8 mouse cellular contexts compared by ENCODE assay signal in genomic region chr11:75509741-75510626, GRCm38 (mm10). TPM values are rescaled to one million over a fixed set of nuclear protein-coding genes. Genes with fewer than 3 reads are reported as not detected.
DNase-seq lines count a peak whose midpoint lies in the region; ATAC-seq and TF ChIP-seq lines count a peak whose summit lies in the region.

Gene Rilp, plus strand, starts transcription at chr11:75510094.

- peak; percentile 83 to 94 for DNase-seq in adrenal gland, adult (ENCODE audit: inconsistent age in 2 of 2, low spot score in 1 of 2)
- peak; percentile 79 for DNase-seq in embryo, embryonic 11 days
- peak; percentile 51 to 75 for DNase-seq in gastrocnemius, postnatal 4 days (ENCODE audit: low spot score in 2 of 2)
- DNase-seq in liver, adult 2 months (ENCODE audit: extremely low read depth, low read depth, low spot score): peak; percentile 100
- peak; percentile 68 to 69 for DNase-seq in urinary bladder, postnatal 36 days (ENCODE audit: low spot score in 2 of 2)

- 0 out of 2 replicates have a peak, but pooled peaks have one; percentile 44 for TF ChIP-seq POLR2A in liver, adult 2 months (IDR thresholded peaks at IDR 0.05; ENCODE audit: extremely low read depth, insufficient read depth, low read length)

- peak within 1 kb of the TSS; percentile 78 for H3K27ac ChIP-seq in intestine, embryonic 15.5 days
- peak within 1 kb of the TSS; percentile 95 for H3K27ac ChIP-seq in liver, adult 2 months (replicated peaks; ENCODE audit: insufficient read depth, low read depth, low read length)
- peak within 1 kb of the TSS; percentile 81 for H3K27ac ChIP-seq in midbrain, embryonic 16.5 days (ENCODE audit: low read length)

- no peaks in the 10 kb centered on the region for H3K9me3 ChIP-seq in intestine, embryonic 15.5 days
- no peaks in the 10 kb centered on the region for H3K9me3 ChIP-seq in midbrain, embryonic 16.5 days (replicated peaks; ENCODE audit: control insufficient read depth, low read length, poor library complexity, severe bottlenecking)

- H3K4me1 ChIP-seq in intestine, embryonic 15.5 days (replicated peaks): peaks cover 26% of the 10 kb centered on the region
- peaks cover 13% of the 10 kb centered on the region for H3K4me1 ChIP-seq in liver, adult 2 months (ENCODE audit: control insufficient read depth, insufficient read depth, low read length)
- H3K4me1 ChIP-seq in midbrain, embryonic 16.5 days (ENCODE audit: control insufficient read depth, insufficient read depth, low read length): peaks cover 7% of the 10 kb centered on the region

- ATAC-seq in intestine, embryonic 15.5 days: peak; percentile 83
- ATAC-seq in midbrain, embryonic 16.5 days: peak; percentile 81

- H3K27me3 ChIP-seq in C2C12 (ENCODE audit: control insufficient read depth, insufficient read depth, insufficient read length): no peaks in the 10 kb centered on the region
- H3K27me3 ChIP-seq in intestine, embryonic 15.5 days (replicated peaks): no peaks in the 10 kb centered on the region
- no peaks in the 10 kb centered on the region for H3K27me3 ChIP-seq in liver, adult 2 months (ENCODE audit: control insufficient read depth, insufficient read depth, low read length)
- no peaks in the 10 kb centered on the region for H3K27me3 ChIP-seq in midbrain, embryonic 16.5 days (ENCODE audit: control insufficient read depth, insufficient read depth, low read depth, low read length)

- peak; percentile 37 for TF ChIP-seq CTCF in C2C12 (IDR thresholded peaks at IDR 0.05; ENCODE audit: control insufficient read depth, insufficient read depth, insufficient read length)
- TF ChIP-seq CTCF in liver, adult 2 months (IDR thresholded peaks at IDR 0.05; ENCODE audit: low read depth, low read length): no peak

- peak within 1 kb of the TSS; percentile 13 for H3ac ChIP-seq in C2C12 (ENCODE audit: control insufficient read depth, insufficient read length, low read depth)

- no peaks in the 10 kb centered on the region for H3K79me3 ChIP-seq in C2C12 (ENCODE audit: low read depth)

- H3K36me3 ChIP-seq in C2C12 (ENCODE audit: control insufficient read depth, insufficient read depth): peaks cover 58% of the 10 kb centered on the region
- H3K36me3 ChIP-seq in intestine, embryonic 15.5 days: peaks cover 28% of the 10 kb centered on the region
- peaks cover 33% of the 10 kb centered on the region for H3K36me3 ChIP-seq in liver, adult 2 months (ENCODE audit: control insufficient read depth, insufficient read depth, low read length)
- peaks cover 24% of the 10 kb centered on the region for H3K36me3 ChIP-seq in midbrain, embryonic 16.5 days (ENCODE audit: control insufficient read depth, insufficient read depth, low read length)

- no peak within 1 kb of the TSS for H3K4me3 ChIP-seq in C2C12 (ENCODE audit: insufficient read depth, poor library complexity, severe bottlenecking)
- peak within 1 kb of the TSS; percentile 50 for H3K4me3 ChIP-seq in intestine, embryonic 15.5 days (replicated peaks)
- H3K4me3 ChIP-seq in liver, adult 2 months (ENCODE audit: insufficient read depth, low read depth, low read length): peak within 1 kb of the TSS; percentile 79
- H3K4me3 ChIP-seq in midbrain, embryonic 16.5 days (ENCODE audit: low read depth, low read length): peak within 1 kb of the TSS; percentile 59

- H3K79me2 ChIP-seq in C2C12 (ENCODE audit: control insufficient read depth, insufficient read depth): no peaks in the 10 kb centered on the region
- peaks cover 3% of the 10 kb centered on the region; the same call in 1 of the 2 replicates for H3K79me2 ChIP-seq in liver, adult 2 months (ENCODE audit: control insufficient read depth, insufficient read depth, low read length)

- WGBS in intestine, embryonic 15.5 days: 1% methylated on average over 43 of the region's 43 CpGs
- 1% methylated on average over 43 of the region's 43 CpGs for WGBS in liver, adult 2 months
- 2% methylated on average over 42 of the region's 43 CpGs for WGBS in midbrain, embryonic 16.5 days

- peak within 1 kb of the TSS; percentile 54 for H3K9ac ChIP-seq in intestine, embryonic 15.5 days
- H3K9ac ChIP-seq in liver, adult 2 months (ENCODE audit: low read depth, low read length): peak within 1 kb of the TSS; percentile 93
- peak within 1 kb of the TSS; percentile 74 for H3K9ac ChIP-seq in midbrain, embryonic 16.5 days (ENCODE audit: low read depth, low read length)

- peak within 1 kb of the TSS; percentile 92 for H3K4me2 ChIP-seq in intestine, embryonic 15.5 days (replicated peaks)
- peak within 1 kb of the TSS; percentile 96 for H3K4me2 ChIP-seq in midbrain, embryonic 16.5 days (ENCODE audit: low read length)

TF ChIP-seq in C2C12, 6 proteins besides CTCF, POLR2A, EP300 and RAD21:
- no peak for TF ChIP-seq MYOD1 (IDR thresholded peaks at IDR 0.05; ENCODE audit: control insufficient read depth, insufficient read length, low read depth)
- no peak for TF ChIP-seq FOSL1 (IDR thresholded peaks at IDR 0.05; ENCODE audit: insufficient read depth, low read length, poor library complexity, severe bottlenecking)
- no peak for TF ChIP-seq CEBPB (IDR thresholded peaks at IDR 0.05; ENCODE audit: low read depth)
- TF ChIP-seq MYOG (IDR thresholded peaks at IDR 0.05; ENCODE audit: control insufficient read depth, extremely low read depth, insufficient read length): no peak
- TF ChIP-seq USF1 (IDR thresholded peaks at IDR 0.05; ENCODE audit: low read depth): no peak
- no peak for TF ChIP-seq MAX (IDR thresholded peaks at IDR 0.05)
TF ChIP-seq in C2C12: peak in this region for 0.

RNA-seq across cellular contexts. Expression of gene Rilp, which starts in this region (rescaled TPM):
- 3.2 TPM for polyA plus RNA-seq in C2C12 (2012; fragmentation: generic; extraction: Trizol)
- total RNA-seq in gastrocnemius, postnatal 4 days (2021): 10 to 100 TPM; 16.4 to 24.5 TPM
- polyA plus RNA-seq in intestine, embryonic 15.5 days (2015; fragmentation: Nextera tagmentation; extraction: Ambion mirVana): 1.6 and 2.3 TPM in 2 replicates
- 23.0 and 27.9 TPM in 2 replicates for total RNA-seq in liver, adult 2 months (2014; rRNA removed)
- polyA plus RNA-seq in liver, adult 2 months (2012; rRNA removed): 29.8 and 32.6 TPM in 2 replicates
- 2.8 and 2.9 TPM in 2 replicates for polyA plus RNA-seq in midbrain, embryonic 16.5 days (2015; fragmentation: Nextera tagmentation; extraction: Ambion mirVana)
